Mouse (Mus musculus): ENCODE data around the gene Gmpr2. TPM values are rescaled to one million over a fixed set of nuclear protein-coding genes. Genes with fewer than 3 reads are reported as not detected.

Gene Gmpr2
- polyA plus RNA-seq, 1 experiment from 2014 or later, result 39.1 TPM

DNA sequence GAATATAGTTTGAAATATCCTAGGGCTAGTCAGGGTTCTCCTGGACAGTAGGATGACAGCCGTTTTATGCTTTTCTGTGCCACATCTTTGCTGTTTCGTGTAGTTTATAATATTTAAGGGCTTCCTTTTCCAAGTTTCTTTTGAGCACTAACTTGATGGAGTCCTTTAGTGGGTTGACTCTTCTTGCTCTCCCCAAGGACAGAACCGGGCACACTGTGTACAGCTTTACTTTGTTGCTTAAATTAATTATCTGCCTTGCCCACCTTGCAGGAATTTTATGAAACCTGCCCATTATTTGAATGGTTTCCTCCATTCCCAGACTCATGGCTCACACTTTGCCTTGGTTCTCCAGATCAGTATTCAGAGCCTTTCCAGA lies 10.4 kb downstream of the Gmpr2 start:
- peak overlapping the region; percentile 88 for H3K27ac ChIP-seq
- peaks cover 21% of the 10 kb centered on the region for H3K4me1 ChIP-seq
- WGBS (ENCODE audit: insufficient replicate concordance), result 15% methylated on average over 3 of the region's 3 CpGs
- peaks cover 35% of the 10 kb centered on the region for H3K36me3 ChIP-seq
- peak overlapping the region; percentile 78 for H3K4me3 ChIP-seq
- peak overlapping the region; percentile 80 for H3K4me2 ChIP-seq
- H3K9ac ChIP-seq, result peak overlapping the region; percentile 82
- H3K27me3 ChIP-seq (replicated peaks), result 0 out of 2 replicates have a peak, but pooled peaks cover 3% of the 10 kb centered on the region
- no peaks in the 10 kb centered on the region for H3K9me3 ChIP-seq (replicated peaks)
- ATAC-seq, result peak; percentile 17

GRCm38 (mm10) chr14:55689433-55689832 lies 17.7 kb downstream of the Gmpr2 start:
- Histone ChIP-seq H3K9ac (no peak overlapping the region), H3K4me2 (no peak overlapping the region), H3K36me3 (no peaks in the 10 kb centered on the region), H3K27me3 (replicated peaks) (peaks cover 3% of the 10 kb centered on the region; the same call in 1 of the 2 replicates), H3K4me1 (no peaks in the 10 kb centered on the region), H3K9me3 (replicated peaks) (no peaks in the 10 kb centered on the region), H3K27ac (no peak overlapping the region), H3K4me3 (no peak overlapping the region)
- ATAC-seq, result no peak
- WGBS (ENCODE audit: insufficient replicate concordance), result 67% methylated on average over 10 of the region's 10 CpGs

DNA sequence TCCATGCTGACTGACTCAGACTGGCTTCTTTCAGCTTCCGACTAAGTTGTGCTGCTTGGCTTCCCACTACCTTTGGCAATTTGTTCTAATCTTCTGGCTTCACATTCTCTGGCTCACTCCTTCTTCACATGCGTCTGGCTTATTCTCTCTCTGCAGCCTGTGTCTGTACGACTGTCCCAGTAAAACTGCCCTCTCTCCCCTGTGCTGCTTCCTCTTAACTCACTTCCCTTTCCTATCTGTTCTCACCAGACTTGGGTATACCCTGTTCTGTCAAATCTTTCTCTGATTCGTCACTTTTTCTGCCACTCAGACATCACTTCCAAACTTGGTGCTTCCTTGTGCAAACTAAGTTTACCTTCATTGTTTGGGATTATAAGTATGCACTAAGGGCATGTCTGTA lies 25.5 kb downstream of the Gmpr2 start:
- H3K4me2 ChIP-seq, result no peak overlapping the region
- H3K4me3 ChIP-seq, result no peak overlapping the region
- no peak for ATAC-seq
- no peaks in the 10 kb centered on the region for H3K36me3 ChIP-seq
- H3K27ac ChIP-seq, result no peak overlapping the region
- H3K9me3 ChIP-seq (replicated peaks), result no peaks in the 10 kb centered on the region
- 43% methylated on average over 4 of the region's 4 CpGs for WGBS (ENCODE audit: insufficient replicate concordance)
- no peaks in the 10 kb centered on the region for H3K27me3 ChIP-seq (replicated peaks)
- H3K9ac ChIP-seq, result no peak overlapping the region
- H3K4me1 ChIP-seq, result 0 out of 2 replicates have a peak, but pooled peaks cover 5% of the 10 kb centered on the region

- H3K4me2 ChIP-seq, result no peak overlapping the region
- H3K4me1 ChIP-seq, result peaks cover 12% of the 10 kb centered on the region
- H3K36me3 ChIP-seq, result no peaks in the 10 kb centered on the region
- no peak overlapping the region for H3K9ac ChIP-seq
- no peak overlapping the region for H3K4me3 ChIP-seq
- H3K9me3 ChIP-seq (replicated peaks), result no peaks in the 10 kb centered on the region
- no peak overlapping the region for H3K27ac ChIP-seq
- ATAC-seq, result no peak
- no peaks in the 10 kb centered on the region; the same call in 1 of the 2 replicates for H3K27me3 ChIP-seq (replicated peaks)
- WGBS (ENCODE audit: insufficient replicate concordance), result 66% methylated on average over 9 of the region's 9 CpGs
Measured at GRCm38 (mm10) chr14:55701131-55701530, 29.4 kb downstream of the Gmpr2 start.

DNA sequence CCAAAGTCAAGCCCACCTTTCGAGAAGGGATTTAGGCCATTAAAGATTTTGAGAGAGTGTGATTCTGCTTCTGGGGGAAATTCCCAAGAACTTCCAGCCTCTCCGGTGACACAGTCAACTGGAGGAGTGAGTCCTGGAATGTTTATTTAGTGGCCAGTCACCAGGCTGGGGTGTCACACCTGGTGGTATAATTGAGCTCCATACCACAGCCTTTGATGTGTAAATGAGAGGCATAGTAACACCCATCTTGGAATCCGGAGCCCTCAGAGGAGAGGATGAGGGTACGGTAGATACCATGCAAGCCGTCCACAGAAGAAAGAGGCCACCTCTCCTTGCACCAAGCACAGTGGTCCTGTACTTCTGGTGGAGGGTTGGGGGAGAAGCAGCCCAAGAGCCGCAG lies 31.0 kb downstream of the Gmpr2 start:
- H3K9ac ChIP-seq, result no peak overlapping the region
- no peak overlapping the region for H3K4me2 ChIP-seq
- ATAC-seq, result no peak
- no peak overlapping the region for H3K4me3 ChIP-seq
- H3K36me3 ChIP-seq, result no peaks in the 10 kb centered on the region
- H3K27me3 ChIP-seq (replicated peaks), result no peaks in the 10 kb centered on the region; the same call in 1 of the 2 replicates
- H3K27ac ChIP-seq, result no peak overlapping the region
- peaks cover 28% of the 10 kb centered on the region for H3K4me1 ChIP-seq
- no peaks in the 10 kb centered on the region for H3K9me3 ChIP-seq (replicated peaks)
- WGBS (ENCODE audit: insufficient replicate concordance), result 70% methylated on average over 6 of the region's 6 CpGs

DNA sequence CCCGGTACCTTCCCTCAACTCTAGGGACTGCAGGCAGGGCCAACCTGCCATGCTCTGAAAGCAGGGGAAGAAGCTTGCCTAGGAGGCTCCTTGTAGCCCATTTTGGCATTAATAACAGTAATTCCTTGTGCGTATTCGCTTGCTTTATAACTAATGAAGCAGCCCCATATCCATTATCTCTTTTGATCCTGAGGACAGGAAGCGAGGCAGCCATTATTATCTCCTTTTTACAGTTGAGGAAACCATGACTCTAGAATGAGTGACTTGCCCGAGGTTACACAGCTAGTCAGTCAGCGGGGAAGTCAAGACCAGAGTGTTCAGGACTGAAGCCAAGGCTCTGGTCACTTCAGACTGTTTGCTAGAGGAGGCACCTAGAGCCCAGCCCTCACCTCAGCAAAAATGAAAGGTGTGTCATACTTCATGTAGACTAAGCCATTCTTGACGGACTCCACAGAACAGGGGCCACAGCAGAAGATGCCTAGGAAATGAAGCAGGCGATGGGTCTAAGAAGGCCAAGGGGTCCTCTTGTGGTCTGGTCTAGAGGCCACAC lies 34.4 kb downstream of the Gmpr2 start:
- no peaks in the 10 kb centered on the region for H3K36me3 ChIP-seq
- no peaks in the 10 kb centered on the region for H3K9me3 ChIP-seq (replicated peaks)
- no peak for ATAC-seq
- no peaks in the 10 kb centered on the region; the same call in none of the 2 replicates for H3K27me3 ChIP-seq (replicated peaks)
- H3K4me3 ChIP-seq, result no peak overlapping the region
- 57% methylated on average over 8 of the region's 8 CpGs for WGBS (ENCODE audit: insufficient replicate concordance)
- H3K4me1 ChIP-seq, result peaks cover 31% of the 10 kb centered on the region
- no peak overlapping the region for H3K9ac ChIP-seq
- no peak overlapping the region for H3K4me2 ChIP-seq
- no peak overlapping the region for H3K27ac ChIP-seq

DNA sequence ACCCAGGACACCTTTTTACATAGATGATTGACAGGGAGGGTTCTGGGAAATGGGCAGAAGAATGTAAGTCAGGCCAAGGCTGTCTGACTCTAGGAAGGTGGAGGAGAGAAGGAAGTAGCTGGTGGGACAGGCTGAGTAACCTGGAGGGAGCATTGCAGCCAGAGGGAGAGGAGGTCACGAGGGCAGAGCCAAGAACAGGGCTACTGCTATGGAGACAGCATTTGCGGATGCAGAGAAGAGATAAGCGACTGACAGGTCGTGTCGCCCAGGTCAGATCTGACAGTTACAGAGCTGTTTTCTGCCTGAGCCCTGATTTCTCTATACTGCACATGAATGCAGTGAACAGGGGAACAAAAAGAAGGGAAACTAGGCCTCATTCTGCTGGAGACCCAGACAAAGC lies 35.7 kb downstream of the Gmpr2 start:
- Histone ChIP-seq H3K4me2 (no peak overlapping the region), H3K4me3 (no peak overlapping the region), H3K4me1 (peaks cover 40% of the 10 kb centered on the region), H3K36me3 (no peaks in the 10 kb centered on the region), H3K9me3 (replicated peaks) (no peaks in the 10 kb centered on the region), H3K9ac (no peak overlapping the region), H3K27ac (no peak overlapping the region), H3K27me3 (replicated peaks) (peaks cover 6% of the 10 kb centered on the region)
- 16% methylated on average over 5 of the region's 5 CpGs for WGBS (ENCODE audit: insufficient replicate concordance)
- ATAC-seq, result peak; percentile 63

GRCm38 (mm10) chr14:55709509-55709908 lies 37.8 kb downstream of the Gmpr2 start:
- H3K4me2 ChIP-seq, result no peak overlapping the region
- no peak overlapping the region for H3K27ac ChIP-seq
- peaks cover 21% of the 10 kb centered on the region for H3K27me3 ChIP-seq (replicated peaks)
- H3K36me3 ChIP-seq, result no peaks in the 10 kb centered on the region
- no peak overlapping the region for H3K9ac ChIP-seq
- H3K4me3 ChIP-seq, result no peak overlapping the region
- no peaks in the 10 kb centered on the region for H3K9me3 ChIP-seq (replicated peaks)
- H3K4me1 ChIP-seq, result peaks cover 59% of the 10 kb centered on the region
- ATAC-seq, result no peak
- WGBS (ENCODE audit: insufficient replicate concordance), result 80% methylated on average over 4 of the region's 4 CpGs

GRCm38 (mm10) chr14:55711786-55712185 lies 40.0 kb downstream of the Gmpr2 start:
- H3K9ac ChIP-seq, result no peak overlapping the region
- H3K4me3 ChIP-seq, result no peak overlapping the region
- H3K9me3 ChIP-seq (replicated peaks), result no peaks in the 10 kb centered on the region
- peaks cover 8% of the 10 kb centered on the region for H3K36me3 ChIP-seq
- 67% methylated on average over 7 of the region's 7 CpGs for WGBS (ENCODE audit: insufficient replicate concordance)
- ATAC-seq, result no peak
- H3K4me2 ChIP-seq, result no peak overlapping the region
- no peak overlapping the region for H3K27ac ChIP-seq
- H3K4me1 ChIP-seq, result peaks cover 53% of the 10 kb centered on the region
- H3K27me3 ChIP-seq (replicated peaks), result peaks cover 21% of the 10 kb centered on the region

DNA sequence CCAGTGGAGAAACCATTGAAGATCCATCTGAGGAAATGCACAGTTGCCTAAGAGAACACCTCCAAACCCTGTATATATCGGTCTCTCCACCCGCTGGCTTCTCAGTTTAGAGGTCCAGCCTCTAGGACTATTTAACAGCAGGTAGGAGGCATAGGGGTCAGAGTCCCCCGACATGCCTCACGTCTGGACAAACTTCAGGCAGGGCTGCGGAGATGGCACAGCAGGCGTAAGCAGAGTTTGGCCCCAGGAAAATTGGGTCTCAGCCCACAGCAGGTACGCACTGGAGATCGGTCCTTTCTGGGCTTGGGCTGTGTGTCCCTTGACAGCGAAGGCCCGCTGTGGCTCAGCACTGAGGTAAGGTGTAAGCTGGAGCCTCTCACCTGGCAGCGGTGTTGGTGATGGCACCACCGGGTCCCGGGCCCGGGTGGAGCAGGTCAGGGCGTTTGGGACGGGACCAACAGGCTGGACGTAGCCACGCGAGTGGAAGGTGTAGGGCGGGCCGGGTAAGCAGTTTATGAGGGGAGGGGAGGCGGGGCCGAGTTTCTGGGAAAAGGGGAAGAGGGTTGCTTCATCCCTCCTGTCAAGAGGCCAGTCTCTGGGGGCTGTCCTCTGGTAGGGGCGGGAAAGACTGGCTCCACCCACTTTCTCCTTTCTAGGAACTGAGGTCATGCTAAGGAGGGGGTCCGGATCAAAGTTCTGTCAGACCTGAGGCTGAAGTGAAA lies 41.4 kb downstream of the Gmpr2 start:
- ATAC-seq, result peak; percentile 43
- no peak overlapping the region for H3K27ac ChIP-seq
- peak overlapping the region; percentile 52; the same call in 1 of the 2 replicates for H3K9ac ChIP-seq
- peak overlapping the region; percentile 36 for H3K4me3 ChIP-seq
- peak overlapping the region; percentile 67 for H3K4me2 ChIP-seq
- H3K27me3 ChIP-seq (replicated peaks), result peaks cover 21% of the 10 kb centered on the region
- 13% methylated on average over 25 of the region's 25 CpGs for WGBS (ENCODE audit: insufficient replicate concordance)
- no peaks in the 10 kb centered on the region for H3K9me3 ChIP-seq (replicated peaks)
- H3K4me1 ChIP-seq, result peaks cover 42% of the 10 kb centered on the region
- peaks cover 22% of the 10 kb centered on the region for H3K36me3 ChIP-seq

DNA sequence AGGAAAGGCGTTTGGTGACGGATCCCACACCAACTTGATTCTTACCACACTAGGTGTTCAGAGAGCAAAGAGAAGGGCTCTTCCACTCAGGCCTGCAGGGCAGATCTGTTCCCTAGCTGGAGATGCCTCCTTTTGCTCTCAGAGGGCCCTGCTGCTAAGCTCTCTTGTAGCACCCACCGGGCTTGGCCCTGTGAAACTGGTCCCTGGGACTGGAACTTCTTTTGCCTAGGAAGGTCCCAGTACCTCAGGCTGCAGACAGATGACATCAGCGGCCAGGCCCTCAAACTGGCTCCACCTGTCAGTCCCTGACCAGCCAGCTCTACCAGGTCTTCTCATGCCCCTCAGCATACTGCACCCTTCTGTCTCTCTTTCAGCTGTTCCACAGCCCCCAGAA lies 42.0 kb downstream of the Gmpr2 start, which contains the start of gene Tgm1:
Gene Tgm1 (minus strand): TSS at position 198 of the 394 bp plus-strand sequence.
- Histone ChIP-seq H3K9me3 (replicated peaks) (no peaks in the 10 kb centered on the region), H3K4me2 (peak within 1 kb of the TSS; percentile 67), H3K4me3 (peak within 1 kb of the TSS; percentile 36), H3K36me3 (peaks cover 27% of the 10 kb centered on the region), H3K27ac (no peak within 1 kb of the TSS), H3K4me1 (peaks cover 42% of the 10 kb centered on the region), H3K9ac (peak within 1 kb of the TSS; percentile 52; the same call in 1 of the 2 replicates), H3K27me3 (replicated peaks) (peaks cover 21% of the 10 kb centered on the region)
- no peak for ATAC-seq
- WGBS (ENCODE audit: insufficient replicate concordance), result 22% methylated on average over 4 of the region's 4 CpGs

DNA sequence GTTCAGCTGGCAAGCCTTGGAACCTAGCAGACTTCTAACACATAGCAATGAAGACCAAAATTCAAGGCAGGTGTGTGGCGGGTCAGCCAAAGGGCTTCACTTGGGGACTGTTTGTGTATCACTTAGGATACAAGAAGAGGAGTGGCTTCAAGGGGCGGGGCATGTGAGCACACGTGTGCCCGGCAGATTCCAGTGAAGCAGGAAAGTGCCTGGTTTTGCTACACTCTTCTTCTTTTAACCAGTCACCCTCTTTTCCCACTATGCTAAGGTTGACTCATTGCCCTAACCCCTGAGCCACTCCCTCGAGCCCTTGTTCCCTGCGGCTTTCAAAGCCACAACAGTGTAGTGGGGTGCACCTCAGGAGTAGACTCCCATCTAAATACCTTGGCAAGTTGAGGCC lies 43.2 kb downstream of the Gmpr2 start:
- peaks cover 21% of the 10 kb centered on the region for H3K27me3 ChIP-seq (replicated peaks)
- peaks cover 39% of the 10 kb centered on the region for H3K36me3 ChIP-seq
- peaks cover 46% of the 10 kb centered on the region for H3K4me1 ChIP-seq
- H3K4me2 ChIP-seq, result no peak overlapping the region
- 30% methylated on average over 6 of the region's 6 CpGs for WGBS (ENCODE audit: insufficient replicate concordance)
- no peak overlapping the region for H3K27ac ChIP-seq
- H3K4me3 ChIP-seq, result no peak overlapping the region
- H3K9ac ChIP-seq, result no peak overlapping the region
- no peaks in the 10 kb centered on the region for H3K9me3 ChIP-seq (replicated peaks)
- no peak for ATAC-seq

Measured in liver, embryonic 12.5 days (tissue).